Mouse (Mus musculus) gastrocnemius, postnatal 36 days (tissue): ENCODE measurements around the gene Dnm1. TPM values are rescaled to one million over a fixed set of nuclear protein-coding genes. Genes with fewer than 3 reads are reported as not detected.

ENCODE experiments used
- DNase-seq, 2 experiments: peaks; one replicate each; pipeline ENCODE4 v3.0.0; 2022
- intact Hi-C: fragments of 180-260 bp; cut with DNase I; formaldehyde crosslinking; loops from one replicate; pipeline ENCODE4 v1.15.1; 2025
- total RNA-seq, 2 experiments: library from RNA; stranded (reverse); gene quantifications; 2 replicates each; pipeline ENCODE4 v1.2.3; 2021

Gene Dnm1
- total RNA-seq, 2 experiments from 2014 or later: 4.8 to 5.3 TPM

DNA sequence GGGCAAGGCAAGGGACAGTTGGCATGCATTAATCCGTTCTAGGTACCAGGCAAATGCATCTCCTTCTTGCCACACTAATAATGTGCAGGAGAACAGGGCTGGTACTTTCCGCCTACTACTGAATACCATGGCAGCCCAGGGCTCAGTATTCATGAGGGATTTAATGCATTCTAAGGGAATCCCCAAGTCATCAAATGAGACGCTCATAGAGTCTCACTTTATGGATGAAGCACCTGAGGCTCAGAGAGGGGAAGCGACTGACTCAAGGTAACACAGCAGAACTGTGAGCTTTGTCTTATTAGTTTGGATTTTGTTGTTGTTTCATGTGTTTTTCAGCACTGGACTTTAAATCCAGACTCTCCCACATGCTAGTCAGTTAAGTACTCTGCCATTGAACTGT lies 11.1 kb downstream of the Dnm1 start:
- intact Hi-C loops: no loop called here

GRCm38 (mm10) chr2:32341634-32341939 lies 11.6 kb downstream of the Dnm1 start:
- no peak for DNase-seq
- intact Hi-C loops: no loop called here

More for the DNA sequence above, 11.1 kb downstream of the Dnm1 start:
- no peak for DNase-seq

DNA sequence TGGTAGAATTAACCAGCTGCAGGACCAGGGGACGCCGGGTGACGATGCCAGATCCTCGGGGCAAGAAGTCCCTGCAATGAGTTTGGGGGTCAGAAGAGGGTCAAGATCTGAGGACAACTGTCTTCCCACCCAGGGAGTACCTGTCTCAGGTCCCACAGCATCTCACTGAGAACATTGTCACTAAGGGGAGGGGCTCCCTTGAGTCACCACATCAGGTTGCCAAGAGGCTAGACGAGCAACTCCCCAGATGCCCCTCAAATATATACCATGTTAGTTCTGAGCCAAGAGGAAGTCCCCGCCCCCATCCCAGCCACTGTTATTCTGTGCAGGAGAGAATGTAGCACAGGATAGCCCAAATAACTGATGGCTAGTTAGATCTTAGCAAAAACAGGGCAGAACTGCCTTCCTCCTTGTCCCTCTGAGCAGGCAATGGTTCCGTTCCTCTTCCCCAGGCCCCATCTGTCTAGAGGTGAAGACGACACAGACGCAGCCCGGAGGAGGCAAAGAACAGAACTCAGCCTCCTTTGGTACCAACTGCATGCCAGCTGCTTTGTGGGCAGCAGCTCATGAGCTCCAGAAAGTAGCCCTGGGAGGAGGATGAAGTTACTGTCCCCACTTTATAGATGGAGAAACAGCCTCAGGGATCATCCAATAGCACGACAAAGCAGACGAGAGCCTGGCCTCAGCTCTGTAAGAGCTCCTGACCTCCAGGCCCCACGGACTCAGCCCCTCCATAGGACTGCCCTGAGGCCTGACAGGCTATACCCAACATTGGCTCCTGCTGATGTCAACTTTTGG lies 12.1 kb downstream of the Dnm1 start:
- intact Hi-C loops: no loop called here
- no peak for DNase-seq

- no peak for DNase-seq
- intact Hi-C loops: no loop called here
Observed at GRCm38 (mm10) chr2:32339912-32340642, 13.1 kb downstream of the Dnm1 start.

DNA sequence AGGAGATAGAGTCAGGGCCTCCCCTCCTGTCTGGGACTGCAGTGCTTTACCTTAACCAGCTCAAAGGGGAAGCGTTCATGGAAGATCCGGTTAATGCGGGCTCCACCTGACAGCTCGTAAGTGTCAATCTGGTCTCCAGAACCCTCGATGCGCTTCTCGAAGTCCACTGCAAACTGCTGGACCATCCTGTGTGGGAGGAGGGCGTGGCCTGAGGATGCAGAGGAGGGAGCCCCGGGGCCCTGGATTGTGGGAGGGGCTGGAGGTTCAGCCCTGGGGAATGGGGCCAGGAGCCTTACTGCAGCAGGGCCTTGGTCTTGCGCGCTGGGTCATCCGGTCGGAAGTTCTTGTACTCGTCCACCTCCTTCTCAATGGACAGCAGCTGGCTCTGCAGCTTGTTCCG lies 17.2 kb downstream of the Dnm1 start:
- no peak for DNase-seq
- intact Hi-C loops: no loop called here

DNA sequence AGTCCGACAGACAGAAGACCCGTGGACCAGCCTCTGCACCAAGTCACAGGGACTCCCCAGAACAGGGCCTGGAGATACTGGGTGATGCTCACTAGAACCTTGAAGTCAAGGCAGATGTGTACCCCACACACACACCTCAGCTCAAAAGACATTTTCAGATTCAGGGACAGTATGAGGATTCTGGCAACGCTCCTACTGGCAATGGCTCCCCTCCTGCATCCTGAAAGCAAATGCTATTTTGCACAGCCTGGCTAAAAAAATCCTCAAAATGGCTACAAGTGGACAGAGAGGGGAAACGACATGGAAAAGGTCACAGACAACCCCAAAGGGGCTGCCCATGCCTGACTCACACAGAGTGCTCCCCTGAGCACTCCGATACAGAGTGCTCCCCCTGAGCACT lies 21.0 kb downstream of the Dnm1 start:
- intact Hi-C loops: no loop called here

GRCm38 (mm10) chr2:32329531-32329930 lies 23.6 kb downstream of the Dnm1 start:
- intact Hi-C loops: no loop called here

More for the DNA sequence above, 21.0 kb downstream of the Dnm1 start:
- DNase-seq: no peak

GRCm38 (mm10) chr2:32328911-32329460 lies 24.2 kb downstream of the Dnm1 start:
- intact Hi-C loops: no loop called here
- no peak for DNase-seq

More at GRCm38 (mm10) chr2:32329531-32329930, 23.6 kb downstream of the Dnm1 start:
- DNase-seq: no peak

GRCm38 (mm10) chr2:32327200-32327599 lies 25.9 kb downstream of the Dnm1 start:
- intact Hi-C loops: no loop called here
- no peak for DNase-seq

GRCm38 (mm10) chr2:32325342-32325741 lies 27.8 kb downstream of the Dnm1 start:
- DNase-seq: no peak
- intact Hi-C loops: no loop called here

DNA sequence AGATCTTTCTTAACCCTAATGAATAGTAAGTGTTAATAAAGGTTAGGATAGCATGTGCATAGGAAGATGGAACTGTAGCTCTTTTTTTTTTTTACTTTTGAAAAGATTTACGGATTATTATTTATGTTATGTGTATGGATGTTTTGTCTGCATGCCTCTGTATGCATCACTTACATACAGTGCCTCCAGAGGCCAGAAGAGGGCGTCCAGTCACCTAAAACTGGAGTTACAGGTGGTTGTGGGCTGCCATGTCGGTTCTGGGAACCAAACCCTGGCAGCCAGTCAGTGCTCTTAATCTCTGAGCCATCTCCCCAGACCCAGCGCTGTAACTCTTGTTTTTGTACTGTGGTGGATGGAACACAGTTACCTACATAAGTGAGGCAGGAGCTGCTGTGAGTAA lies 28.8 kb downstream of the Dnm1 start:
- intact Hi-C loops: no loop called here

DNA sequence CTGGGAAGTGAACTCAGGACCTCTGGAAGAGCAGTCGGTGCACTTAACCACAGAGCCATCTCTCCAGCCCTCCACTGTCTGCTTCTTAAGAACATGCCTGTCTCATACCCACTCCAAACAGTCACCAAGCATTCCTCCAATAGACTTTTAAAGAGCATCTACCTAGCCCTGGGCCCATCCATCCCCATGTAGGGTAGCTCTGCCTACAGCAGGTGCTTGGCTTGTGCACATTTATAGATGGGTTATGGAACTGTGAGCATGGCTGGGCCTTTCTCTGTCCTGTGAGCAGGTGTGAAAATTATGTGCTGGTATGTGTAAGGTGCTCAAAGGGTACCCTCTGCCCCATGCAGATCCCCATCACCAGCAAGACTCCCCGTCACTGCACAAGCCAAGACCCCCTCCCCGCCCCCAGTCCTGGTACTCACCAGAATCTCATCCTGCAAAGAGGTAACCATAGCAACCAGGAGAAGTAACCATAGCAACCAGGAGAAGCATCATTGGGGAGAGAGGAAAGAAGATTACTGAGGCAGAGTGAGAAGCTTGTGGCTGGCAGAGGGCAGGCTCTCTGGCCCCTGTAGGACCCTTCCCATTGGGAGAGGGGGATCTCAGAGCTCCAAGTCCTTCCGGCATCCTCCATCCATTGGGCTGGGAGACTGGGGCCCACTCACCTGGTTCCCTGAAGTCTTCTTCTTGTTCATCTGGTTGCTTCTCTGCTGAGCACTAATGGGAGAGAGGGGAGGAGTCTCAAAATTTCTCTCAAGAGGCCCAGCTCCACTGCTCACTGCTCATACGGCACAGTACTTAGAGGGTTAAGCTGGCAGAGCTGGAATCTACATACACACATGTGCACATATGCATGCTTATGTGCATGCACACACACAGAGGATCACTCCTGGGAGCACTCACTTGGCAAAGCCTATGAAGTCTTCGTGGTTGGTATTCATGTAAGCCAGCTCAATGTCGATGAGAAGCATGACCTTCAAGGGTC lies 30.1 kb downstream of the Dnm1 start:
- DNase-seq: no peak
- intact Hi-C loops: no loop called here

More for the DNA sequence above, 28.8 kb downstream of the Dnm1 start:
- DNase-seq: no peak

- no peak for DNase-seq
- intact Hi-C loops: no loop called here
Observed at GRCm38 (mm10) chr2:32321591-32322298, 31.4 kb downstream of the Dnm1 start.

DNA sequence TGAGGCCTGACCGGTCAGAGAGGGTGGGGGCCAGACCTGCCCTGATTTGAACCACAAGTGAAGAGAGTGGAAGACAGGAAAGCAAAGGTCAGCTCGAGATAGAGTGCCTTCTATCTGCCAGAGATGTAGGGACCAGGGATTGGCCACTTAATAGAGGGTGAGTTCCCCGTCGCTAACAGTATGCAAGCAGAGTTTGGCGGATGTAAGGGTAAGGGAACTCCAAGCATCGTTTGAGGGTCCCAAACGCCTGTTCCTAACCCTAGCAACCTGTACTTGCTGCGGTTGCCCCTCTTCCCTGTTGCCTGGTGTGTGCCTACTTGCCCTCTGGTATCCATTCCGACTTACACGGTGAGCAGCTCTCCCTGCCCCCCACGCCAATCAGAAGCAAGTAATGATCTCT lies 32.4 kb downstream of the Dnm1 start:
- no peak for DNase-seq
- intact Hi-C loops: no loop called here

GRCm38 (mm10) chr2:32319586-32320580 lies 33.3 kb downstream of the Dnm1 start:
- intact Hi-C loops: loop anchor here (5.0 kb wide), 1 partner anchor 32 kb away; the partner anchor contains the start of genes Ciz1 and Dnm1
- DNase-seq: peak; percentile 67 to 74

- DNase-seq: no peak
- intact Hi-C loops: loop anchor here (5.0 kb wide), 1 partner anchor 33 kb away; the partner anchor contains the start of genes Ciz1 and Dnm1
Observed at GRCm38 (mm10) chr2:32318709-32319585, 34.2 kb downstream of the Dnm1 start.

DNA sequence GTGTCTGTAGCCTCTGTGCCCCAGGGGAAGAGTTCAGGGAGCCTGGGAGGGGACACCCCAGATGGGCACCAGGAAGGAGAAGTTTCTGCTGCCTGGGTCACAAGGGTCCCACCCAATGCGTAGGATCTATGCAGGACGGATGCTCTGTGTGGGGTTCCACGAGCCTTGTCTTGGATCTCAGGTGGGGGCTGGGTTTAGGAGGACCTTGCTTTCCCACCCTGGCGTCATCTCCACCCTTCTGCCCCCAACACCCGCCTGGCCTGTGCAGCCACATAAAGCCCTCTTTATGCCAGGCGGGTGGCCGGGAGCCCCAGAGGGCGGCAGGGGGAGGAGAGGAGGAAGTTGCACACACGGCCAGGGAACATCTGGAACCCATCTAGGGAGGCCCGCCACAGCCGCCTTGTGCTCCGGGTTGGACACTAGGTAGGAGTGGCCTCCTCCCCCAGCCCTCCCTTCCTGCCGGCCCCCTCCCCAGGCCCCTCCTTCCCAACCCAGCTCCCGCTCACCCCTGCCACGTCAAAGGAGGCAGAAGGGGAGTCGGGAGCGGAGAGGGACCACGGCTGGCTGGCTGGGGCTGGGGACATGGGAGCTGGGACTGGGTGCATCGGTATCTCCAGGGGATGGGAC lies 35.2 kb downstream of the Dnm1 start:
- intact Hi-C loops: loop anchor here (5.0 kb wide), 1 partner anchor 34 kb away; the partner anchor contains the start of genes Ciz1 and Dnm1
- peak; percentile 68 to 73 for DNase-seq
